Mouse (Mus musculus) brain, embryonic 14.5 days (tissue): ENCODE data around the gene Uba5. TPM values are rescaled to one million over a fixed set of nuclear protein-coding genes. Genes with fewer than 3 reads are reported as not detected.

Experiments used
- DNase-seq: peaks from one replicate; pipeline ENCODE4 v3.0.0-alpha.2; 2011; ENCODE audit warnings: low read depth
- CTCF ChIP-seq: fragments of 200-500 bp; IDR thresholded peaks from 2 replicates; pipeline ENCODE4 v1.5.1; 2012; ENCODE audit warnings: inconsistent platforms, mild to moderate bottlenecking, moderate library complexity, borderline replicate concordance; ENCODE audit not compliant: insufficient read depth, insufficient read length; ENCODE audit errors: extremely low read depth
- POLR2A ChIP-seq: fragments of 200-500 bp; IDR thresholded peaks from 2 replicates; pipeline ENCODE4 v1.6.1; 2012; ENCODE audit warnings: mild to moderate bottlenecking, inconsistent platforms, borderline replicate concordance; ENCODE audit not compliant: poor library complexity, insufficient read depth, insufficient read length, severe bottlenecking; ENCODE audit errors: extremely low read depth
- polyA plus RNA-seq: library from polyadenylated mRNA; depleted of rRNA; stranded (reverse); fragments of >200 nt; gene quantifications from 2 replicates; pipeline ENCODE4 v1.2.3, GENCODE M21; 2012

The Uba5 gene
- polyA plus RNA-seq, 1 experiment: 68.8 TPM

GRCm38 (mm10) chr9:104088555-104088954 lies 25.6 kb upstream of the Uba5 start:
- TF ChIP-seq POLR2A (no peak), CTCF (no peak)
- peak; percentile 84 for DNase-seq

GRCm38 (mm10) chr9:104085730-104086429 lies 22.9 kb upstream of the Uba5 start:
- TF ChIP-seq POLR2A (no peak), CTCF (no peak)
- DNase-seq: no peak

- no peak for TF ChIP-seq CTCF
- no peak for TF ChIP-seq POLR2A
- no peak for DNase-seq
Observed at GRCm38 (mm10) chr9:104080038-104080437, 17.1 kb upstream of the Uba5 start.

GRCm38 (mm10) chr9:104079379-104079778 lies 16.4 kb upstream of the Uba5 start:
- TF ChIP-seq POLR2A (no peak), CTCF (peak; percentile 65)
- peak; percentile 51 for DNase-seq

GRCm38 (mm10) chr9:104078780-104079179 lies 15.8 kb upstream of the Uba5 start:
- no peak for DNase-seq
- no peak for TF ChIP-seq CTCF
- TF ChIP-seq POLR2A: no peak

GRCm38 (mm10) chr9:104075808-104076207 lies 12.9 kb upstream of the Uba5 start:
- peak; percentile 34; the same call in 1 of the 2 replicates for TF ChIP-seq CTCF
- no peak for TF ChIP-seq POLR2A
- peak; percentile 28 for DNase-seq

GRCm38 (mm10) chr9:104070863-104071604 lies 8.1 kb upstream of the Uba5 start:
- TF ChIP-seq CTCF (no peak), POLR2A (no peak)
- DNase-seq: no peak

- TF ChIP-seq POLR2A: no peak
- no peak for DNase-seq
Observed at GRCm38 (mm10) chr9:104070241-104070640, 7.3 kb upstream of the Uba5 start.

- DNase-seq: no peak
Observed at GRCm38 (mm10) chr9:104064571-104064970, 1.6 kb upstream of the Uba5 start.

GRCm38 (mm10) chr9:104063244-104063961 lies 469 bp upstream of the Uba5 start, which contains the start of gene Acad11:
Acad11 (plus strand) TSS chr9:104063377.
- peak; percentile 96 for DNase-seq
- TF ChIP-seq POLR2A (no peak), CTCF (no peak)

More at GRCm38 (mm10) chr9:104064571-104064970, 1.6 kb upstream of the Uba5 start:
- TF ChIP-seq CTCF: no peak
- TF ChIP-seq POLR2A: no peak

- no peak for DNase-seq
- no peak for TF ChIP-seq CTCF
- TF ChIP-seq POLR2A: no peak
Observed at GRCm38 (mm10) chr9:104051028-104051427, 11.9 kb downstream of the Uba5 start.
